Mouse (Mus musculus) mouse trophoblast stem cell (cell line): ENCODE results near the gene Qdpr.
"Not testable (repeated sequence)": the region's sequence is repeated elsewhere in the genome, so short reads cannot be mapped to it uniquely, and the experiment has no call there.

Experiments used
- in situ Hi-C, 2 experiments: fragments of 300-500 bp; cut with MseI, MboI; formaldehyde crosslinking; loops; 2 replicates in 1 of 2; 3 replicates in 1 of 2; pipeline ENCODE4 v1.15.1; 2025

Gene Qdpr

GRCm38 (mm10) chr5:45454456-45454855 is 4.4 kb upstream of the Qdpr start:
- in situ Hi-C loops: loop anchor here in 1 of 2 experiments (25.0 kb wide), 1 partner anchor 883 kb away; no protein-coding TSS in a partner anchor

GRCm38 (mm10) chr5:45453451-45453850 is 3.4 kb upstream of the Qdpr start, which contains the start of gene Clrn2:
Gene Clrn2, plus strand, starts transcription at chr5:45453751.
- in situ Hi-C loops: loop anchor here in 1 of 2 experiments (25.0 kb wide), 1 partner anchor 884 kb away; no protein-coding TSS in a partner anchor

GRCm38 (mm10) chr5:45449206-45449605 is 830 bp downstream of the Qdpr start:
- in situ Hi-C loops: no loop called here

GRCm38 (mm10) chr5:45448676-45449075 is 1.4 kb downstream of the Qdpr start:
- in situ Hi-C loops: no loop called here

GRCm38 (mm10) chr5:45444130-45444832 is 5.8 kb downstream of the Qdpr start:
- in situ Hi-C loops: no loop called here

GRCm38 (mm10) chr5:45441745-45442144 is 8.3 kb downstream of the Qdpr start:
- in situ Hi-C loops: no loop called here

- in situ Hi-C loops: no loop called here
Observed at GRCm38 (mm10) chr5:45441124-45441523, 8.9 kb downstream of the Qdpr start.

- in situ Hi-C loops: no loop called here
Observed at GRCm38 (mm10) chr5:45438301-45438700, 11.7 kb downstream of the Qdpr start.

- in situ Hi-C loops: no loop called here
Observed at GRCm38 (mm10) chr5:45437826-45438225, 12.2 kb downstream of the Qdpr start.

- in situ Hi-C loops: no loop called here
Observed at GRCm38 (mm10) chr5:45435967-45436950, 13.8 kb downstream of the Qdpr start.

- in situ Hi-C loops: no loop called here
Observed at GRCm38 (mm10) chr5:45427891-45428290, 22.1 kb downstream of the Qdpr start.

- in situ Hi-C loops: no loop called here
Observed at GRCm38 (mm10) chr5:45426416-45427034, 23.5 kb downstream of the Qdpr start.

- in situ Hi-C loops: not testable (repeated sequence)
Observed at GRCm38 (mm10) chr5:45425771-45426170, 24.3 kb downstream of the Qdpr start.

- in situ Hi-C loops: loop anchor here in 1 of 2 experiments (25.0 kb wide), 1 partner anchor 1137 kb away; no protein-coding TSS in a partner anchor
Observed at GRCm38 (mm10) chr5:45424021-45424886, 25.8 kb downstream of the Qdpr start.

- in situ Hi-C loops: loop anchor here in 1 of 2 experiments (25.0 kb wide), 1 partner anchor 1135 kb away; no protein-coding TSS in a partner anchor
Observed at GRCm38 (mm10) chr5:45421881-45422844, 27.9 kb downstream of the Qdpr start.

- in situ Hi-C loops: loop anchor here in 1 of 2 experiments (25.0 kb wide), 1 partner anchor 1133 kb away; no protein-coding TSS in a partner anchor
Observed at GRCm38 (mm10) chr5:45419841-45420638, 30.0 kb downstream of the Qdpr start.

- in situ Hi-C loops: loop anchor here in 1 of 2 experiments (25.0 kb wide), 1 partner anchor 1131 kb away; no protein-coding TSS in a partner anchor
Observed at GRCm38 (mm10) chr5:45417859-45418443, 32.1 kb downstream of the Qdpr start.

- in situ Hi-C loops: loop anchor here in 1 of 2 experiments (25.0 kb wide), 1 partner anchor 1129 kb away; no protein-coding TSS in a partner anchor
Observed at GRCm38 (mm10) chr5:45416478-45416877, 33.6 kb downstream of the Qdpr start.
